ENCODE assay signal across 31 mouse cellular contexts in the genomic region with DNA sequence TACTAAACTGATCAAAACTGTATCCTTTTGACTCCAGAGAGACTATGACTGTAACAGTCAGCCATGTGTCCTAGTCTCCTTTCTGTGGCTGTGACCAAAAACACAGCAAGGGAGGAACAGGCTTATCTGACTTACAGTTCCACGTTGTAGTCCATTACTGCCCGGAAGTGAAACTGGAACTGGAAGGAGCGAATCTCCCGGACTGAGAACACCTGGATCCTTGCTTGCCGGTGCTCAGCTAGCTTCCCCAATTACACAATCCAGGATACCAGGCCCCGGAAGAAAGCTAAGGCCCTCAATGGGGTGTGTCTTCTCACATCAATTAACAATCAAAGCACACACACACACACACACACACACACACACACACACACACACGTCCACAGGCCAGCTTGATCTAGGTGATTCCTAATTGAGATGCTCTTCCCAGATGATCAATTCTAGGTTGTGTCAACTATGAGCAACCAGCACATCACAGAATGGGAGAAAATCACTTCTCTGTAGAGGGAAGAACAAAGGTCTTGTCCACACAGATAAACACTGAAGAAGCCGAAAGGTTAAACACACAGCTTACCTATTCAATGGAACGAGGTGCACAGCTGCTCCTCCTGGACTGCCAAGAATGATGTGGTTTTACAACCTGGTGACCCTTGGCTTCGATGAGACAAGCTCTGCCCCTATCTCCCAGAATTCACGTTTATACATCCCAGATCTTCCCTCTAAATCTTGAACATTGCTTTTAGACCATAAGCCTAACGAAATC. TPM values are rescaled to one million over a fixed set of nuclear protein-coding genes. Genes with fewer than 3 reads are reported as not detected.
A peak's percentile ranks its signal among the peaks of the same experiment; 100 is the strongest.
DNase-seq lines count a peak whose midpoint lies in the region; ATAC-seq and TF ChIP-seq lines count a peak whose summit lies in the region.
"Had no signal": no experiment of that assay in that cellular context is flagged by ENCODE, and none has a peak within 500 bp of the region (broad histone marks: within the 10 kb centered on the region; RNA-seq: fewer than 3 reads in every experiment).

No protein-coding gene starts in this region.

- in situ Hi-C loops in ES-E14 (cut with MboI; ENCODE audit: low sequenced_read_pairs in 2 of 2, unreplicated experiment in 2 of 2), result no loop called here

- H3K4me2 ChIP-seq in liver, postnatal 0 days (ENCODE audit: low read depth, low read length), result no peak overlapping the region
- H3K4me2 ChIP-seq in liver, embryonic 11.5 days, result no peak overlapping the region
- H3K4me2 ChIP-seq in intestine, embryonic 15.5 days (replicated peaks), result peak overlapping the region; percentile 25; the same call in 1 of the 2 replicates
- no peak overlapping the region for H3K4me2 ChIP-seq in midbrain, embryonic 15.5 days
- no peak overlapping the region for H3K4me2 ChIP-seq in hindbrain, embryonic 16.5 days (ENCODE audit: low read length)
- H3K4me2 ChIP-seq: heart, embryonic 13.5 days; hindbrain, embryonic 12.5 days; liver, embryonic 13.5 days; lung, embryonic 14.5 days; neural tube, embryonic 13.5 days had no signal

- ATAC-seq in liver, postnatal 0 days, result peak; percentile 56; the same call in 1 of the 2 replicates
- no peak for ATAC-seq in liver, embryonic 11.5 days (replicated peaks; ENCODE audit: low FRiP score)
- peak; percentile 73 for ATAC-seq in intestine, embryonic 15.5 days
- ATAC-seq in midbrain, embryonic 15.5 days (replicated peaks), result no peak
- no peak for ATAC-seq in hindbrain, embryonic 16.5 days
- ATAC-seq: forebrain, embryonic 14.5 days; midbrain, embryonic 16.5 days had no signal

- H3K36me3 ChIP-seq in liver, postnatal 0 days (replicated peaks; ENCODE audit: insufficient read depth, low read length), result no peaks in the 10 kb centered on the region
- H3K36me3 ChIP-seq in liver, embryonic 11.5 days (ENCODE audit: control insufficient read depth, insufficient read depth, low read length), result no peaks in the 10 kb centered on the region
- H3K36me3 ChIP-seq in ES-E14 (ENCODE audit: control insufficient read depth, insufficient read depth, low read length, poor library complexity, severe bottlenecking), result peaks cover 3% of the 10 kb centered on the region; the same call in 1 of the 2 replicates
- H3K36me3 ChIP-seq in intestine, embryonic 15.5 days, result no peaks in the 10 kb centered on the region
- H3K36me3 ChIP-seq in midbrain, embryonic 15.5 days (replicated peaks), result no peaks in the 10 kb centered on the region
- H3K36me3 ChIP-seq in hindbrain, embryonic 16.5 days (ENCODE audit: control insufficient read depth, insufficient read depth, low read length), result no peaks in the 10 kb centered on the region
- H3K36me3 ChIP-seq: heart, embryonic 13.5 days; hindbrain, embryonic 12.5 days; liver, embryonic 13.5 days; neural tube, embryonic 13.5 days had no signal

- no peak overlapping the region for H3K9ac ChIP-seq in liver, postnatal 0 days (replicated peaks)
- H3K9ac ChIP-seq in liver, embryonic 11.5 days (ENCODE audit: low read depth, low read length), result no peak overlapping the region
- peak overlapping the region; percentile 51 for H3K9ac ChIP-seq in ES-E14 (ENCODE audit: insufficient read depth, low read depth, low read length, poor library complexity, severe bottlenecking)
- no peak overlapping the region for H3K9ac ChIP-seq in intestine, embryonic 15.5 days
- H3K9ac ChIP-seq in midbrain, embryonic 15.5 days, result no peak overlapping the region
- H3K9ac ChIP-seq in hindbrain, embryonic 16.5 days (ENCODE audit: low read depth, low read length), result no peak overlapping the region
- H3K9ac ChIP-seq: heart, embryonic 13.5 days; hindbrain, embryonic 12.5 days; liver, embryonic 13.5 days; lung, embryonic 14.5 days; neural tube, embryonic 13.5 days had no signal

- no peak for DNase-seq in liver, postnatal 0 days
- no peak for DNase-seq in liver, embryonic 11.5 days (ENCODE audit: low spot score)
- DNase-seq in ES-E14 (ENCODE audit: low read depth, low spot score), result no peak
- no peak for DNase-seq in adrenal gland, adult (ENCODE audit: inconsistent age in 2 of 2, low spot score in 1 of 2)
- DNase-seq: adrenal gland, adult 8-10 months; cerebellum, adult 2 months; cerebellum, postnatal 25 days; gastrocnemius, postnatal 14 days; heart, adult 2 months; heart, postnatal 14 days; kidney, adult 9 months; kidney, postnatal 14 days; layer of hippocampus, postnatal 36 days; liver, embryonic 13.5 days; lung, embryonic 14.5 days; retina, postnatal 1 day; right cerebral cortex, postnatal 25 days; thymus, adult 18-20 months; thymus, postnatal 36 days had no signal

- no peak for TF ChIP-seq CTCF in liver, postnatal 0 days (IDR thresholded peaks at IDR 0.05; ENCODE audit: low read depth)

- H3K4me3 ChIP-seq in liver, postnatal 0 days (ENCODE audit: low read depth, low read length), result no peak overlapping the region
- H3K4me3 ChIP-seq in liver, embryonic 11.5 days (ENCODE audit: low read depth, low read length), result no peak overlapping the region
- peak overlapping the region; percentile 2 to 31; a peak in 2 of 4 replicates for H3K4me3 ChIP-seq in ES-E14 (ENCODE audit: insufficient read depth in 1 of 2, low read depth in 1 of 2, low read length in 2 of 2, poor library complexity in 1 of 2, severe bottlenecking in 1 of 2)
- no peak overlapping the region for H3K4me3 ChIP-seq in intestine, embryonic 15.5 days (replicated peaks)
- no peak overlapping the region for H3K4me3 ChIP-seq in midbrain, embryonic 15.5 days
- H3K4me3 ChIP-seq in hindbrain, embryonic 16.5 days (ENCODE audit: low read length), result no peak overlapping the region
- H3K4me3 ChIP-seq: heart, adult 2 months; heart, embryonic 13.5 days; hindbrain, embryonic 12.5 days; layer of hippocampus, adult 2 months; liver, embryonic 13.5 days; myocyte; neural tube, embryonic 13.5 days had no signal

- no peak for TF ChIP-seq EP300 in liver, postnatal 0 days (IDR thresholded peaks at IDR 0.05; ENCODE audit: low read depth)

- 48% methylated on average over 12 of the region's 12 CpGs for WGBS in liver, postnatal 0 days (ENCODE audit: insufficient replicate concordance)
- WGBS in liver, embryonic 11.5 days, result 63% methylated on average over 12 of the region's 12 CpGs
- 48% methylated on average over 12 of the region's 12 CpGs for WGBS in intestine, embryonic 15.5 days
- WGBS in midbrain, embryonic 15.5 days, result 85% methylated on average over 12 of the region's 12 CpGs
- WGBS in hindbrain, embryonic 16.5 days, result 82% methylated on average over 12 of the region's 12 CpGs

- no peaks in the 10 kb centered on the region for H3K4me1 ChIP-seq in liver, postnatal 0 days (ENCODE audit: insufficient read depth)
- H3K4me1 ChIP-seq in liver, embryonic 11.5 days (replicated peaks; ENCODE audit: control insufficient read depth, insufficient read depth, low read length), result no peaks in the 10 kb centered on the region
- peaks cover 7 to 16% of the 10 kb centered on the region in 2 experiments for H3K4me1 ChIP-seq in ES-E14 (ENCODE audit: control insufficient read depth in 2 of 2, insufficient read depth in 2 of 2, low read length in 2 of 2, poor library complexity in 1 of 2)
- H3K4me1 ChIP-seq in intestine, embryonic 15.5 days (replicated peaks), result no peaks in the 10 kb centered on the region
- no peaks in the 10 kb centered on the region for H3K4me1 ChIP-seq in midbrain, embryonic 15.5 days
- no peaks in the 10 kb centered on the region for H3K4me1 ChIP-seq in hindbrain, embryonic 16.5 days (ENCODE audit: control insufficient read depth, insufficient read depth, low read depth, low read length)
- H3K4me1 ChIP-seq: heart, embryonic 13.5 days; hindbrain, embryonic 12.5 days; liver, embryonic 13.5 days; neural tube, embryonic 13.5 days had no signal

- H3K27me3 ChIP-seq in liver, postnatal 0 days (ENCODE audit: insufficient read depth, low read length), result no peaks in the 10 kb centered on the region
- H3K27me3 ChIP-seq in liver, embryonic 11.5 days (replicated peaks; ENCODE audit: control insufficient read depth, insufficient read depth, low read length), result no peaks in the 10 kb centered on the region
- no peaks in the 10 kb centered on the region for H3K27me3 ChIP-seq in intestine, embryonic 15.5 days (replicated peaks)
- H3K27me3 ChIP-seq in midbrain, embryonic 15.5 days (replicated peaks), result no peaks in the 10 kb centered on the region
- no peaks in the 10 kb centered on the region for H3K27me3 ChIP-seq in hindbrain, embryonic 16.5 days (replicated peaks; ENCODE audit: control insufficient read depth, insufficient read depth, low read length)
- H3K27me3 ChIP-seq: heart, embryonic 13.5 days; hindbrain, embryonic 12.5 days; liver, embryonic 13.5 days; neural tube, embryonic 13.5 days had no signal

- H3K9me3 ChIP-seq in liver, postnatal 0 days (ENCODE audit: low read length), result no peaks in the 10 kb centered on the region
- H3K9me3 ChIP-seq in liver, embryonic 11.5 days (ENCODE audit: control insufficient read depth, low read length), result no peaks in the 10 kb centered on the region
- no peaks in the 10 kb centered on the region for H3K9me3 ChIP-seq in ES-E14 (ENCODE audit: control insufficient read depth, insufficient read depth, low read depth, low read length)
- no peaks in the 10 kb centered on the region for H3K9me3 ChIP-seq in intestine, embryonic 15.5 days
- H3K9me3 ChIP-seq in midbrain, embryonic 15.5 days, result no peaks in the 10 kb centered on the region
- no peaks in the 10 kb centered on the region for H3K9me3 ChIP-seq in hindbrain, embryonic 16.5 days (ENCODE audit: control insufficient read depth, low read length)
- H3K9me3 ChIP-seq: heart, embryonic 13.5 days; hindbrain, embryonic 12.5 days; liver, embryonic 13.5 days; neural tube, embryonic 13.5 days had no signal

- H3K27ac ChIP-seq in liver, postnatal 0 days (ENCODE audit: low read depth), result no peak overlapping the region
- no peak overlapping the region for H3K27ac ChIP-seq in liver, embryonic 11.5 days (ENCODE audit: low read depth, low read length)
- peak overlapping the region; percentile 34 for H3K27ac ChIP-seq in ES-E14 (ENCODE audit: insufficient read depth, low read depth, low read length, poor library complexity, severe bottlenecking)
- H3K27ac ChIP-seq in intestine, embryonic 15.5 days, result no peak overlapping the region
- H3K27ac ChIP-seq in midbrain, embryonic 15.5 days, result no peak overlapping the region
- H3K27ac ChIP-seq in hindbrain, embryonic 16.5 days (ENCODE audit: low read depth, low read length), result no peak overlapping the region
- H3K27ac ChIP-seq: heart, adult 2 months; heart, embryonic 13.5 days; hindbrain, embryonic 12.5 days; layer of hippocampus, adult 2 months; liver, embryonic 13.5 days; neural tube, embryonic 13.5 days had no signal

RNA-seq across cellular contexts. Expression of a gene that starts 1.6 kb away (rescaled TPM):
- polyA plus RNA-seq in liver, postnatal 0 days (2015; fragmentation: Nextera tagmentation; extraction: Ambion mirVana), result 0.13 and 0.26 TPM in 2 replicates
- polyA plus RNA-seq in liver, embryonic 11.5 days (2014; fragmentation: Nextera tagmentation; extraction: Ambion mirVana), result 0.22 and 0.29 TPM in 2 replicates
- total RNA-seq in ES-E14 (2012; rRNA removed), result 35.4 and 35.9 TPM in 2 replicates
- polyA plus RNA-seq in intestine, embryonic 15.5 days (2015; fragmentation: Nextera tagmentation; extraction: Ambion mirVana), result 0.57 and 1.2 TPM in 2 replicates
- polyA plus RNA-seq in midbrain, embryonic 15.5 days (2015; fragmentation: Nextera tagmentation; extraction: Ambion mirVana), result 0.36 and 0.37 TPM in 2 replicates
- polyA plus RNA-seq in hindbrain, embryonic 16.5 days (2015; fragmentation: Nextera tagmentation; extraction: Ambion mirVana), result 0.62 and 0.81 TPM in 2 replicates
- total RNA-seq: gastrocnemius, postnatal 14 days had no signal
- polyA plus RNA-seq: heart, adult 2 months; limb, embryonic 11.5 days; myocyte; stomach, embryonic 14.5 days had no signal

RNA-seq across cellular contexts. Expression of a gene that starts 20.2 kb away (rescaled TPM):
- polyA plus RNA-seq in liver, postnatal 0 days (2015; fragmentation: Nextera tagmentation; extraction: Ambion mirVana), result 79.4 and 79.9 TPM in 2 replicates
- polyA plus RNA-seq in liver, embryonic 11.5 days (2014; fragmentation: Nextera tagmentation; extraction: Ambion mirVana), result 125 and 144 TPM in 2 replicates
- total RNA-seq in ES-E14 (2012; rRNA removed), result 15.8 and 30.0 TPM in 2 replicates
- polyA plus RNA-seq in intestine, embryonic 15.5 days (2015; fragmentation: Nextera tagmentation; extraction: Ambion mirVana), result 122 and 129 TPM in 2 replicates
- 87.3 and 91.5 TPM in 2 replicates for polyA plus RNA-seq in midbrain, embryonic 15.5 days (2015; fragmentation: Nextera tagmentation; extraction: Ambion mirVana)
- polyA plus RNA-seq in hindbrain, embryonic 16.5 days (2015; fragmentation: Nextera tagmentation; extraction: Ambion mirVana), result 112 and 129 TPM in 2 replicates

RNA-seq across cellular contexts. Expression of a gene that starts 49.5 kb away (rescaled TPM):
- 0.02 TPM in 1 of 2 replicates, not detected in the other for polyA plus RNA-seq in liver, postnatal 0 days (2015; fragmentation: Nextera tagmentation; extraction: Ambion mirVana)
- polyA plus RNA-seq in liver, embryonic 11.5 days (2014; fragmentation: Nextera tagmentation; extraction: Ambion mirVana), result 0.22 and 0.40 TPM in 2 replicates
- 0.71 and 1.1 TPM in 2 replicates for total RNA-seq in ES-E14 (2012; rRNA removed)
- 0.06 and 0.09 TPM in 2 replicates for polyA plus RNA-seq in intestine, embryonic 15.5 days (2015; fragmentation: Nextera tagmentation; extraction: Ambion mirVana)
- polyA plus RNA-seq in midbrain, embryonic 15.5 days (2015; fragmentation: Nextera tagmentation; extraction: Ambion mirVana), result 0.04 TPM in 1 of 2 replicates, not detected in the other
- 0.07 and 0.10 TPM in 2 replicates for polyA plus RNA-seq in hindbrain, embryonic 16.5 days (2015; fragmentation: Nextera tagmentation; extraction: Ambion mirVana)
- polyA plus RNA-seq: heart, adult 2 months; myocyte had no signal

RNA-seq across cellular contexts. Expression of a gene that starts 50.1 kb away (rescaled TPM):
- polyA plus RNA-seq in liver, postnatal 0 days (2015; fragmentation: Nextera tagmentation; extraction: Ambion mirVana), result 11.8 and 14.2 TPM in 2 replicates
- polyA plus RNA-seq in liver, embryonic 11.5 days (2014; fragmentation: Nextera tagmentation; extraction: Ambion mirVana), result 63.1 and 71.3 TPM in 2 replicates
- total RNA-seq in ES-E14 (2012; rRNA removed), result 25.0 and 31.4 TPM in 2 replicates
- 34.6 and 38.0 TPM in 2 replicates for polyA plus RNA-seq in intestine, embryonic 15.5 days (2015; fragmentation: Nextera tagmentation; extraction: Ambion mirVana)
- polyA plus RNA-seq in midbrain, embryonic 15.5 days (2015; fragmentation: Nextera tagmentation; extraction: Ambion mirVana), result 18.9 and 19.0 TPM in 2 replicates
- 17.3 and 21.4 TPM in 2 replicates for polyA plus RNA-seq in hindbrain, embryonic 16.5 days (2015; fragmentation: Nextera tagmentation; extraction: Ambion mirVana)

Comparison
In these comparisons a context has a peak if more than half of its experiments do, and no peak if none do; other contexts are left out.
1. ATAC-seq: peak in liver, postnatal 0 days (single experiment) and intestine, embryonic 15.5 days (single experiment); none in liver, embryonic 11.5 days (single experiment), midbrain, embryonic 15.5 days (single experiment) and hindbrain, embryonic 16.5 days (single experiment).
2. H3K4me3 ChIP-seq: peak in ES-E14 (2 of 2); none in liver, postnatal 0 days (single experiment), liver, embryonic 11.5 days (single experiment), intestine, embryonic 15.5 days (single experiment), midbrain, embryonic 15.5 days (single experiment) and hindbrain, embryonic 16.5 days (single experiment).